Mouse (Mus musculus) bone marrow macrophage, adult 2 months (primary cell): Measurements from ENCODE around the gene Masp1.

Source experiments
- CTCF ChIP-seq: IDR thresholded peaks from 2 replicates; pipeline ENCODE4 v1.5.1; 2012; ENCODE audit warnings: low read depth, mild to moderate bottlenecking, low read length, moderate library complexity
- POLR2A ChIP-seq: IDR thresholded peaks from 2 replicates; pipeline ENCODE4 v1.6.1; 2012; ENCODE audit warnings: mild to moderate bottlenecking, low read depth, low read length, borderline replicate concordance

GRCm38 (mm10) chr16:23500558-23500957 is 20.1 kb downstream of the Masp1 start:
- TF ChIP-seq CTCF: no peak
- TF ChIP-seq POLR2A: no peak
